Mouse (Mus musculus): Measurements from ENCODE around the gene Prkcz.
"Not testable (repeated sequence)": the region's sequence is repeated elsewhere in the genome, so short reads cannot be mapped to it uniquely, and the experiment has no call there.

The Prkcz gene

GRCm38 (mm10) chr4:155283585-155283984, 77.6 kb downstream of the Prkcz start:
- DNase-seq (ENCODE audit: low spot score in 2 of 2): no peak

GRCm38 (mm10) chr4:155283001-155283503, 78.1 kb downstream of the Prkcz start:
- no peak for DNase-seq (ENCODE audit: low spot score in 2 of 2)

GRCm38 (mm10) chr4:155282231-155282630, 78.9 kb downstream of the Prkcz start:
- no peak for DNase-seq (ENCODE audit: low spot score in 2 of 2)

GRCm38 (mm10) chr4:155281652-155282051, 79.5 kb downstream of the Prkcz start:
- no peak for DNase-seq (ENCODE audit: low spot score in 2 of 2)

GRCm38 (mm10) chr4:155281227-155281626, 79.9 kb downstream of the Prkcz start:
- no peak for DNase-seq (ENCODE audit: low spot score in 2 of 2)

- no peak for DNase-seq (ENCODE audit: low spot score in 2 of 2)
Measured at GRCm38 (mm10) chr4:155280768-155281121, 80.4 kb downstream of the Prkcz start.

GRCm38 (mm10) chr4:155279926-155280767, 81.0 kb downstream of the Prkcz start:
- DNase-seq (ENCODE audit: low spot score in 2 of 2): no peak

- no peak for DNase-seq (ENCODE audit: low spot score in 2 of 2)
Measured at GRCm38 (mm10) chr4:155279054-155279453, 82.1 kb downstream of the Prkcz start.

GRCm38 (mm10) chr4:155277963-155278362, 83.2 kb downstream of the Prkcz start:
- no peak for DNase-seq (ENCODE audit: low spot score in 2 of 2)

- DNase-seq (ENCODE audit: low spot score in 2 of 2): no peak
Measured at GRCm38 (mm10) chr4:155274851-155275250, 86.3 kb downstream of the Prkcz start.

- DNase-seq (ENCODE audit: low spot score in 2 of 2): no peak
Measured at GRCm38 (mm10) chr4:155274451-155274850, 86.7 kb downstream of the Prkcz start.

- peak in 1 of 2 experiments; percentile 64 for DNase-seq (ENCODE audit: low spot score in 2 of 2)
Measured at GRCm38 (mm10) chr4:155268382-155268781, 92.8 kb downstream of the Prkcz start.

- DNase-seq (ENCODE audit: low spot score in 2 of 2): no peak
Measured at GRCm38 (mm10) chr4:155267639-155268175, 93.5 kb downstream of the Prkcz start.

- DNase-seq (ENCODE audit: low spot score in 2 of 2): no peak
Measured at GRCm38 (mm10) chr4:155267047-155267543, 94.1 kb downstream of the Prkcz start.

GRCm38 (mm10) chr4:155264521-155265321, 96.4 kb downstream of the Prkcz start:
- no peak for DNase-seq (ENCODE audit: low spot score in 2 of 2)

GRCm38 (mm10) chr4:155252253-155252652, 108.9 kb downstream of the Prkcz start:
- DNase-seq (ENCODE audit: low spot score in 2 of 2): no peak

- no peak for DNase-seq (ENCODE audit: low spot score in 2 of 2)
Measured at GRCm38 (mm10) chr4:155251147-155251546, 110.0 kb downstream of the Prkcz start.

- DNase-seq (ENCODE audit: low spot score in 2 of 2): peak in 1 of 2 experiments; percentile 40
Measured at GRCm38 (mm10) chr4:155250361-155251117, 110.6 kb downstream of the Prkcz start.

GRCm38 (mm10) chr4:155249648-155250351, 111.4 kb downstream of the Prkcz start, which contains the start of gene Faap20:
TSS of gene Faap20 (plus strand) at chr4:155249802.
- DNase-seq (ENCODE audit: low spot score in 2 of 2): peak; percentile 79 to 85

- peak; percentile 86 to 93 for DNase-seq (ENCODE audit: low spot score in 2 of 2)
Measured at GRCm38 (mm10) chr4:155249257-155249647, 111.9 kb downstream of the Prkcz start.

GRCm38 (mm10) chr4:155248054-155248453, 113.1 kb downstream of the Prkcz start:
- DNase-seq (ENCODE audit: low spot score in 2 of 2): not testable (repeated sequence)
